Mouse (Mus musculus) 416B (cell line): Measurements from ENCODE around the gene Ak1.

Experiments
- DNase-seq: peaks from one replicate; pipeline ENCODE4 v3.0.0; 2011; ENCODE audit warnings: low read depth

Gene Ak1

GRCm38 (mm10) chr2:32601417-32602065 is 20.0 kb upstream of the Ak1 start:
- no peak for DNase-seq

- DNase-seq: peak; percentile 91
Observed at GRCm38 (mm10) chr2:32602600-32603054, 18.9 kb upstream of the Ak1 start.

- no peak for DNase-seq
Observed at GRCm38 (mm10) chr2:32604631-32605030, 16.9 kb upstream of the Ak1 start.

GRCm38 (mm10) chr2:32606161-32607142 is 15.1 kb upstream of the Ak1 start:
- DNase-seq: peak; percentile 85

GRCm38 (mm10) chr2:32607262-32607947 is 14.2 kb upstream of the Ak1 start:
- peak; percentile 89 for DNase-seq

GRCm38 (mm10) chr2:32608141-32608777 is 13.3 kb upstream of the Ak1 start:
- DNase-seq: peak; percentile 93

- DNase-seq: no peak
Observed at GRCm38 (mm10) chr2:32608778-32609435, 12.7 kb upstream of the Ak1 start.

- peak; percentile 31 for DNase-seq
Observed at GRCm38 (mm10) chr2:32610610-32611229, 10.8 kb upstream of the Ak1 start.

- no peak for DNase-seq
Observed at GRCm38 (mm10) chr2:32612274-32612673, 9.3 kb upstream of the Ak1 start.

GRCm38 (mm10) chr2:32617109-32617508 is 4.4 kb upstream of the Ak1 start:
- no peak for DNase-seq

- DNase-seq: peak; percentile 28
Observed at GRCm38 (mm10) chr2:32617601-32618000, 4.0 kb upstream of the Ak1 start.

GRCm38 (mm10) chr2:32618051-32618450 is 3.5 kb upstream of the Ak1 start:
- no peak for DNase-seq

- DNase-seq: peak; percentile 52
Observed at GRCm38 (mm10) chr2:32620682-32621516, 659 bp upstream of the Ak1 start.

- peak; percentile 49 for DNase-seq
Observed at GRCm38 (mm10) chr2:32624111-32624748, 2.7 kb downstream of the Ak1 start.

GRCm38 (mm10) chr2:32625212-32625872 is 3.8 kb downstream of the Ak1 start:
- DNase-seq: no peak

GRCm38 (mm10) chr2:32625873-32626694 is 4.5 kb downstream of the Ak1 start:
- peak; percentile 54 for DNase-seq

GRCm38 (mm10) chr2:32627266-32628043 is 5.9 kb downstream of the Ak1 start:
- no peak for DNase-seq
